Mouse (Mus musculus) kidney, postnatal 0 days (tissue): ENCODE measurements at regions not wholly inside any gene's neighbourhood (a gene's known extent, or its start where the extent isn't known, plus 50 kb on each side); places are given as distances from the start of the nearest gene placed in this dataset.

Source experiments
- ATAC-seq: fragments of 200-750 bp; cut with Nextera tagmentation; replicated peaks from 2 replicates; pipeline ENCODE4 v1.8.0; 2017; ENCODE audit warnings: low read depth, moderate number of reproducible peaks, moderate TSS enrichment, moderate library complexity; ENCODE audit not compliant: low FRiP score
- DNase-seq: peaks from one replicate; pipeline ENCODE4 v3.0.0-alpha.2; 2016; ENCODE audit warnings: low spot score
- H3K27ac ChIP-seq: fragments of 300-500 bp; sonication (generic); 2 replicates; pipeline ENCODE4 v1.5.1; 2014; ENCODE audit warnings: mild to moderate bottlenecking
- H3K27me3 ChIP-seq: fragments of 300-500 bp; sonication (generic); 2 replicates; pipeline ENCODE4 v1.6.1; 2014; ENCODE audit warnings: low read length, mixed read lengths; ENCODE audit not compliant: insufficient read depth
- H3K36me3 ChIP-seq: fragments of 300-500 bp; sonication (generic); 2 replicates; pipeline ENCODE4 v1.6.1; 2014; ENCODE audit warnings: low read length, mixed read lengths; ENCODE audit not compliant: insufficient read depth
- H3K4me1 ChIP-seq: fragments of 300-500 bp; sonication (generic); replicated peaks from 2 replicates; pipeline ENCODE4 v1.6.1; 2014; ENCODE audit warnings: antibody characterized with exemption, low read length, mixed read lengths; ENCODE audit not compliant: insufficient read depth
- H3K4me2 ChIP-seq: fragments of 300-500 bp; sonication (generic); 2 replicates; pipeline ENCODE4 v1.6.1; 2014; ENCODE audit warnings: mild to moderate bottlenecking, low read length, moderate library complexity, mixed read lengths
- H3K4me3 ChIP-seq: fragments of 300-500 bp; sonication (generic); replicated peaks from 2 replicates; pipeline ENCODE4 v1.5.1; 2014; ENCODE audit warnings: low read depth, low read length
- H3K9ac ChIP-seq: fragments of 300-500 bp; sonication (generic); 2 replicates; pipeline ENCODE4 v1.6.1; 2014; ENCODE audit warnings: low read depth, low read length
- H3K9me3 ChIP-seq: fragments of 300-500 bp; sonication (generic); replicated peaks from 2 replicates; pipeline ENCODE4 v1.6.1; 2016; ENCODE audit warnings: low read length, inconsistent platforms, mixed read lengths
- CTCF ChIP-seq: IDR thresholded peaks from 2 replicates; pipeline ENCODE4 v1.5.1; 2016; ENCODE audit warnings: antibody characterized with exemption, low read depth, mild to moderate bottlenecking, moderate library complexity
- WGBS: fragments of 180-500 bp; shearing (Covaris S2); extraction: QIAGEN DNeasy Blood & Tissue Kit; methylation state at CpG from one replicate; pipeline ENCODE4 v1.1.7; 2014; 5-methylcytosine and 5-hydroxymethylcytosine counted together

DNA sequence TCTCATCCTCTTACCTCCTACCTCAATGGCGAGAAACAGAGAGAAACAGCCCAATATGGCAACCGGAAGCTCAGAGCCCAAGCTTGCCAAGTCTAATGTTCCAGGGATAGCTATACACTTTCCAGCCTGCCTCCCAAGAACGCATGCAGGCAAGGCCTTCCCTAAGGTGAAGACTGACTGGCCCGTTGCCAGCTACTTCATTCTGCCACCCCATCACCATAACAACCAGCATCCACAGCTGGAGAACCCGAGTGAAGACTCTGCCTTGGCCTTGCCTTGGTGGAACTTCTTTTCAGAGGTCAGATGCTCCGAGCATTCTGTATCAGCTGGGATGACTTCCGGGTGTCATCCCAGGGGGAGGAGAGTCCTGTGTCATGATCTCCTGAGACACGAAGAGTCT is 130.6 kb downstream of the Vrk1 start:
- Histone ChIP-seq H3K9ac (no peak overlapping the region), H3K4me2 (no peak overlapping the region), H3K4me3 (no peak overlapping the region), H3K36me3 (no peaks in the 10 kb centered on the region), H3K4me1 (no peaks in the 10 kb centered on the region), H3K27me3 (no peaks in the 10 kb centered on the region), H3K27ac (no peak overlapping the region), H3K9me3 (no peaks in the 10 kb centered on the region)
- 82% methylated on average over 8 of the region's 8 CpGs for WGBS
- no peak for TF ChIP-seq CTCF
- no peak for DNase-seq
- no peak for ATAC-seq

DNA sequence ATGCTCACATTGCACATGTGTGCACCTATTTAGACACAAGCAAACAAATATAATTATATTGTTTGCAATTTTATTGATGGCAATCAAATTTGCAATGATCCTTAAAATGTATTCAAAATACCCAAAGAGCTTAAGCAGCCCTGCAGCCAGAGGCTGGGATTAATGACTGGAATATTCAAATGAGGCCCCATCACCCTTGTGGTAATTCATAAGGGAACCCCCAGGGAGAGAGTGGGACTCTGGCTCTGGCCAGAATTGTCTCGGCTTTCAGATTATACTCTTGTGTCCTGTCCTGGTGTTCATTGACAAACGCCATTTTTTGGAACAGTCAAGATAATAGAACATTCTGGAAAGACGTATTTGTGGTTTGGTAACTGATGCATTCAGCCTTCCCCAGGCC is 133.5 kb downstream of the Vrk1 start:
- no peak for TF ChIP-seq CTCF

DNA sequence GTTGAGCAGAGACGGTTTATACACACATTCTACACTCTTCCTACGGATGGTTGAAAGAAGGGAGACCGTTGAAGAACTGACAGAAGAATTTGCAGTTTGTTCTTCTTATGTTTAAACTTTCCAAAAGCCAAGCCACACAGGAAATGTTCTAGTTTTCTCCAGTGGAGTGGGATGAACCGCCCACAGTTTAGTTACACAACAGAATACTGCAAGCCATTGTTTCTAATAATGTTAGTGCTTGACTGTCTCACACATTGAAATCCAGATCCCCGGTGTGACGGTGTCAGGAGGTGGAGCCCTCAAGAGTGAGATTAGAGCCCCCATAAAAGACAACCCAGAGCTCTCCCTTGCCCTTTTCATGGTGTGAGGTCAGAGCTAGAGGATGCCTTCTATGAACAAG is 146.8 kb downstream of the Vrk1 start:
- H3K9ac ChIP-seq, result no peak overlapping the region
- 58% methylated on average over 6 of the region's 6 CpGs for WGBS
- no peak for TF ChIP-seq CTCF
- no peaks in the 10 kb centered on the region for H3K9me3 ChIP-seq
- no peak overlapping the region for H3K4me3 ChIP-seq
- ATAC-seq (no peak), DNase-seq (no peak)
- no peak overlapping the region for H3K4me2 ChIP-seq
- H3K27ac ChIP-seq, result no peak overlapping the region
- no peaks in the 10 kb centered on the region for H3K27me3 ChIP-seq
- H3K4me1 ChIP-seq, result no peaks in the 10 kb centered on the region
- H3K36me3 ChIP-seq, result no peaks in the 10 kb centered on the region

More for the DNA sequence above, 133.5 kb downstream of the Vrk1 start:
- Histone ChIP-seq H3K27ac (no peak overlapping the region), H3K36me3 (no peaks in the 10 kb centered on the region), H3K9me3 (no peaks in the 10 kb centered on the region), H3K4me1 (no peaks in the 10 kb centered on the region), H3K9ac (no peak overlapping the region), H3K4me3 (no peak overlapping the region), H3K4me2 (no peak overlapping the region), H3K27me3 (no peaks in the 10 kb centered on the region)
- WGBS, result 78% methylated on average over 3 of the region's 3 CpGs
- ATAC-seq (no peak), DNase-seq (no peak)

DNA sequence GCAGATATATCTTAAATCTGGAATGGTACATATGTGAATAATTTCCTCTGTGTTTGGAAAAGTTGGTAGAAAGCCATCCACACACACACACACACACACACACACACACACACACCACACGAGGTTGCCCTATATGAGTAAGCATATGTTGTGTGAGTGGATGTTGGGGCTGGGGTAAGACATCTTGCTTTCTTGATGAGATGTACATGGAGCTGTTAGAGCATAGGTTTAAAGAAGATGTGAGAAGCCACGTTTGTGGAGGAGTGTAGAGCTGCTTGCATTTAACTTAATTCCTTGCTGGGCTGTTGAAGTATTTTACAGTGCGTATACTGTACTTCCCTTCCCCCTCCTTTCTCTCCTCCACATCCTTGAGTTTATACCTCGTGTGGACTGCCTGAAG is 147.8 kb downstream of the Vrk1 start:
- H3K4me1 ChIP-seq, result no peaks in the 10 kb centered on the region
- no peaks in the 10 kb centered on the region for H3K27me3 ChIP-seq
- no peak overlapping the region for H3K4me2 ChIP-seq
- ATAC-seq (no peak), DNase-seq (no peak)
- H3K4me3 ChIP-seq, result no peak overlapping the region
- no peak overlapping the region for H3K27ac ChIP-seq
- no peaks in the 10 kb centered on the region for H3K9me3 ChIP-seq
- no peak for TF ChIP-seq CTCF
- no peaks in the 10 kb centered on the region for H3K36me3 ChIP-seq
- WGBS, result 52% methylated on average over 4 of the region's 4 CpGs
- no peak overlapping the region for H3K9ac ChIP-seq

DNA sequence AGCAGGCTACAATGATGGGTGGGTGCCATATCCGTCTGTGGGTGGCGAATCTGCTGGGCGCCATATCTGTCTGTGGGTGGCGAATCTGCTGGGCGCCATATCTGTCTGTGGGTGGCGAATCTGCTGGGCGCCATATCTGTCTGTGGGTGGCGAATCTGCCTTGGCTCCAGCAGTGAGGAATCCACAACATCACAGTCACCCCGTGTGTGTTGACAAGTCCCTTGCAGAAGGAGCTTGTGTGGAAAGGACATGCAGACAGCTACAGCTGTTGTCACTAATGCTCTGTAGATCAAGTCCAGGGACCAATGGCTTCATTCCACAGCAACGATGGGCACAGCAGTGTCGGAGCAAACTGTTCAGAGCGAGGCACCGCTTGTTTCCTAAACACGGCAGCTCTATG is 148.6 kb downstream of the Vrk1 start:
- ATAC-seq (no peak), DNase-seq (no peak)
- H3K4me1 ChIP-seq, result no peaks in the 10 kb centered on the region
- no peaks in the 10 kb centered on the region for H3K36me3 ChIP-seq
- H3K4me2 ChIP-seq, result no peak overlapping the region
- no peak overlapping the region for H3K27ac ChIP-seq
- no peak overlapping the region for H3K4me3 ChIP-seq
- no peaks in the 10 kb centered on the region for H3K27me3 ChIP-seq
- H3K9ac ChIP-seq, result no peak overlapping the region
- 93% methylated on average over 14 of the region's 14 CpGs for WGBS
- no peaks in the 10 kb centered on the region for H3K9me3 ChIP-seq
- no peak for TF ChIP-seq CTCF

DNA sequence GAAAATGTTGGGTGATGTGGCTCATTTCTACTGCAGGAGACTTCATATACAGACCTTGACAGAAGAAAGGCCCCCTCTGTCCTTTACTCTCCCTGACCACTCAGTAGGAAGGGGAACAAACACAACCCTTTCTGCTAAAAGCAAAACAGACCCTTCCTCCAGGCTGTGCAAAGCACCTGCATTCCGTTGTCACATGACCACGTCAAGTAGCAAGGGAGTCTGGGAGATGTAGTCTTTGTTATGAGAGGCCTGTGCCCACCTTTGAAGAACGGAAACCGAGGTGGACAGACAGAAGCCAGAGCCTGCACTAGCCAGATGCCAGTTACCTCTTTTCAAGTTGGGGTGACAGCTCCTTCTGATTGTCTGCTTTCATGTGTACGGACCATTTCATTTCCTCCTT is 161.3 kb downstream of the Vrk1 start:
- no peak for ATAC-seq
- Histone ChIP-seq H3K27me3 (no peaks in the 10 kb centered on the region), H3K4me3 (no peak overlapping the region), H3K4me1 (no peaks in the 10 kb centered on the region), H3K9ac (no peak overlapping the region), H3K27ac (no peak overlapping the region), H3K4me2 (no peak overlapping the region), H3K36me3 (no peaks in the 10 kb centered on the region), H3K9me3 (no peaks in the 10 kb centered on the region)
- TF ChIP-seq CTCF, result no peak
- 57% methylated on average over 5 of the region's 5 CpGs for WGBS
- no peak for DNase-seq

DNA sequence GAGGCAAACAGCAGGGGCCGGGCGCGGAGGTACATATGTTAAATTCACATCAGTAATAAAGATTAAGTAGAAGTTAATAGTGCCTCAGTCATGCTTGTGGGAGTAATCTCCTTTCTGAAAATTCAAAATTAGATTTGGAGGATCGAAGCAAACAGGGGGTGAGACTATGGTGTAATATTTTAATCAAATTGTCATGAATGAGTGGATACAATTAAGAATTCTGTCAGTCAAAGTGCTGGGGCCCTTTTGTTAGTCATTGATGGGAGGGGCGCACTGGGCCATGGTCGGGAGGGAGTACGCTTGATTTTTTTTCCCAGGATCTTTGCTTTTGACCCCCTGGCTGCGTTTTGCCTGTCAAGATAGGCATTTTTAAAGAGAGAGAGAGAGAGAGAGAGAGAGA is 163.2 kb downstream of the Vrk1 start:
- H3K27ac ChIP-seq, result no peak overlapping the region
- H3K4me1 ChIP-seq, result no peaks in the 10 kb centered on the region
- H3K36me3 ChIP-seq, result no peaks in the 10 kb centered on the region
- 27% methylated on average over 8 of the region's 8 CpGs for WGBS
- no peak overlapping the region for H3K4me2 ChIP-seq
- H3K4me3 ChIP-seq, result no peak overlapping the region
- no peak for DNase-seq
- TF ChIP-seq CTCF, result no peak
- no peaks in the 10 kb centered on the region for H3K9me3 ChIP-seq
- ATAC-seq, result no peak
- H3K9ac ChIP-seq, result no peak overlapping the region
- H3K27me3 ChIP-seq, result no peaks in the 10 kb centered on the region
